Mouse (Mus musculus): Measurements from ENCODE around the gene Cnot11. TPM values are rescaled to one million over a fixed set of nuclear protein-coding genes. Genes with fewer than 3 reads are reported as not detected.
"Not testable (repeated sequence)": the region's sequence is repeated elsewhere in the genome, so short reads cannot be mapped to it uniquely, and the experiment has no call there.

Gene Cnot11
- polyA plus RNA-seq, 1 experiment from 2014 or later: 25.7 TPM

DNA sequence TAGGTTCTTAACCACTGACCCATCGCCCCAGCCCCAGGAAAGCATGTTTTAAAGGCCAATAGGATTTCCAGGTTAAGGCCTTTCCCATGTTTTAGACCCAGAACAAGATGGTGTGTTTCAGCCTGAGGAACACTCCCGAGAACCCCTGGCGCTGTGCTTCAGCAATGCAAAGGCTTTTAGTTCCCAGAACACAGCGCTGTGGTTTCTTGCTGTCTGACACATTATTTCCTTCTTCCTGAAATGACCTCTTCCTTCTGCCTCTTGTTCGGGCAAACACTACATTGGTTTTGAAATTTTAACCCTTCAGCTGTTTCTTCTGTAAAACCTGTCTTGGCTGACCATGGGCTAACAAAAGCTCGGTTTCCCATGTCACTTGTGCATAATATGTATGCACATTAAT lies 44.3 kb downstream of the Cnot11 start:
- Histone ChIP-seq H3K4me3 (ENCODE audit: low read depth, low read length) (no peak overlapping the region), H3K27ac (ENCODE audit: low read depth, low read length) (no peak overlapping the region), H3K9me3 (ENCODE audit: control insufficient read depth, low read length) (no peaks in the 10 kb centered on the region), H3K4me1 (replicated peaks; ENCODE audit: control insufficient read depth, insufficient read depth, low read length) (peaks cover 9% of the 10 kb centered on the region; the same call in 1 of the 2 replicates), H3K4me2 (ENCODE audit: low read depth, low read length, severe bottlenecking) (no peak overlapping the region), H3K27me3 (ENCODE audit: control insufficient read depth, insufficient read depth, low read length) (no peaks in the 10 kb centered on the region), H3K36me3 (ENCODE audit: control insufficient read depth, insufficient read depth, low read length) (no peaks in the 10 kb centered on the region), H3K9ac (ENCODE audit: low read length) (no peak overlapping the region)
- WGBS: 88% methylated on average over 6 of the region's 6 CpGs
- no peak for DNase-seq (ENCODE audit: low spot score)
- no peak for ATAC-seq (replicated peaks; ENCODE audit: low FRiP score)

DNA sequence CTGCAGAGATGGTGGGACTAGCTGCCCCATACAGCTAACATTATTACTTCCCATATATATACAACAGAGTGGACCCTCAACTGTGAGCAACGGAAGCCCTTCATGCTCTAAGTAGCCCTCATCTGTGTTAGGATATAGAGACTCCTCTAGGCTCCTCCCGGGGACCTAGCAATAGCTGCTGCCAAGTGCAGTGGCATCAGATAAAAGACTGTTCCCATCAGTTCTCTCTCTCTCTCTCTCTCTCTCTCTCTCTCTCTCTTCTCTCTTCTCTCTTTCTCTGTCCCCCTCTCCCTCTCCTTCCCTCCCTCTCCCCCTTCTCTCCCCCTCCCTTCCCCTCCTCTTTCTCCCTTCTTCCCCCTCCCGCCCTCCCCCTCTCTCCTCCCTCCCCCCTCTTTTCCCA lies 46.4 kb downstream of the Cnot11 start:
- peaks cover 5% of the 10 kb centered on the region; the same call in 1 of the 2 replicates for H3K4me1 ChIP-seq (replicated peaks; ENCODE audit: control insufficient read depth, insufficient read depth, low read length)
- DNase-seq (ENCODE audit: low spot score) (no peak), ATAC-seq (replicated peaks; ENCODE audit: low FRiP score) (no peak)
- no peak overlapping the region for H3K9ac ChIP-seq (ENCODE audit: low read length)
- H3K27ac ChIP-seq (ENCODE audit: low read depth, low read length): no peak overlapping the region
- 76% methylated on average over 2 of the region's 3 CpGs for WGBS
- H3K4me3 ChIP-seq (ENCODE audit: low read depth, low read length): no peak overlapping the region
- H3K27me3 ChIP-seq (ENCODE audit: control insufficient read depth, insufficient read depth, low read length): no peaks in the 10 kb centered on the region
- no peak overlapping the region for H3K4me2 ChIP-seq (ENCODE audit: low read depth, low read length, severe bottlenecking)
- H3K36me3 ChIP-seq (ENCODE audit: control insufficient read depth, insufficient read depth, low read length): no peaks in the 10 kb centered on the region
- no peaks in the 10 kb centered on the region for H3K9me3 ChIP-seq (ENCODE audit: control insufficient read depth, low read length)

GRCm38 (mm10) chr1:39583173-39583572 lies 48.4 kb downstream of the Cnot11 start:
- Histone ChIP-seq H3K27me3 (ENCODE audit: control insufficient read depth, insufficient read depth, low read length) (no peaks in the 10 kb centered on the region), H3K4me3 (ENCODE audit: low read depth, low read length) (no peak overlapping the region), H3K36me3 (ENCODE audit: control insufficient read depth, insufficient read depth, low read length) (no peaks in the 10 kb centered on the region), H3K4me2 (ENCODE audit: low read depth, low read length, severe bottlenecking) (no peak overlapping the region), H3K9me3 (ENCODE audit: control insufficient read depth, low read length) (no peaks in the 10 kb centered on the region), H3K9ac (ENCODE audit: low read length) (no peak overlapping the region), H3K4me1 (replicated peaks; ENCODE audit: control insufficient read depth, insufficient read depth, low read length) (no peaks in the 10 kb centered on the region), H3K27ac (ENCODE audit: low read depth, low read length) (no peak overlapping the region)
- 91% methylated on average over 9 of the region's 9 CpGs for WGBS
- ATAC-seq (replicated peaks; ENCODE audit: low FRiP score) (no peak), DNase-seq (ENCODE audit: low spot score) (no peak)

- ATAC-seq (replicated peaks; ENCODE audit: low FRiP score) (no peak), DNase-seq (ENCODE audit: low spot score) (no peak)
- Histone ChIP-seq H3K27me3 (ENCODE audit: control insufficient read depth, insufficient read depth, low read length) (no peaks in the 10 kb centered on the region), H3K27ac (ENCODE audit: low read depth, low read length) (no peak overlapping the region), H3K36me3 (ENCODE audit: control insufficient read depth, insufficient read depth, low read length) (no peaks in the 10 kb centered on the region), H3K4me2 (ENCODE audit: low read depth, low read length, severe bottlenecking) (no peak overlapping the region), H3K4me3 (ENCODE audit: low read depth, low read length) (no peak overlapping the region), H3K9me3 (ENCODE audit: control insufficient read depth, low read length) (no peaks in the 10 kb centered on the region), H3K9ac (ENCODE audit: low read length) (no peak overlapping the region), H3K4me1 (replicated peaks; ENCODE audit: control insufficient read depth, insufficient read depth, low read length) (no peaks in the 10 kb centered on the region)
- 94% methylated on average over 9 of the region's 9 CpGs for WGBS
These were observed 50.6 kb downstream of the Cnot11 start for GRCm38 (mm10) chr1:39585416-39585815.

DNA sequence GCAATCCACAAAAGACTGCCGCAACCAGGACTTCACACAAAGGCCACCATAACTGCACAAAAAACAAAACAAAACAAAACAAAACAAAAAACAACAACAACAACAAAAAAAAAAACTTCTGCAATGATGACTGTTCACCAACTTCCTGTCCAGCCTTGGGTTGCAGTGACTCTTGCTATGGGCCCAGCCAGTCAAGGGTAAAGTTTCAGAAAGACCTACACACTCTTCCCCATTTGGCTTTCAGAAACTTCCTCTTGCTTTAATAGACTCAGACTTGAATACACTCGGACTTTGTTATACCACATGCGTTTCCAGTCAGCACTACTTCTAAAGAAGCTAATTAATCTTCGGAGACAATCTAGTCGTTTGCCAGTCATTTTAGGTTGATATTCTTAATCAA lies 55.4 kb downstream of the Cnot11 start:
- 82% methylated on average over 5 of the region's 5 CpGs for WGBS
- Histone ChIP-seq H3K4me2 (ENCODE audit: low read depth, low read length, severe bottlenecking) (no peak overlapping the region), H3K4me1 (replicated peaks; ENCODE audit: control insufficient read depth, insufficient read depth, low read length) (no peaks in the 10 kb centered on the region), H3K4me3 (ENCODE audit: low read depth, low read length) (no peak overlapping the region), H3K36me3 (ENCODE audit: control insufficient read depth, insufficient read depth, low read length) (no peaks in the 10 kb centered on the region), H3K9ac (ENCODE audit: low read length) (no peak overlapping the region), H3K9me3 (ENCODE audit: control insufficient read depth, low read length) (no peaks in the 10 kb centered on the region), H3K27ac (ENCODE audit: low read depth, low read length) (no peak overlapping the region), H3K27me3 (ENCODE audit: control insufficient read depth, insufficient read depth, low read length) (no peaks in the 10 kb centered on the region)
- DNase-seq (ENCODE audit: low spot score) (no peak), ATAC-seq (replicated peaks; ENCODE audit: low FRiP score) (no peak)

DNA sequence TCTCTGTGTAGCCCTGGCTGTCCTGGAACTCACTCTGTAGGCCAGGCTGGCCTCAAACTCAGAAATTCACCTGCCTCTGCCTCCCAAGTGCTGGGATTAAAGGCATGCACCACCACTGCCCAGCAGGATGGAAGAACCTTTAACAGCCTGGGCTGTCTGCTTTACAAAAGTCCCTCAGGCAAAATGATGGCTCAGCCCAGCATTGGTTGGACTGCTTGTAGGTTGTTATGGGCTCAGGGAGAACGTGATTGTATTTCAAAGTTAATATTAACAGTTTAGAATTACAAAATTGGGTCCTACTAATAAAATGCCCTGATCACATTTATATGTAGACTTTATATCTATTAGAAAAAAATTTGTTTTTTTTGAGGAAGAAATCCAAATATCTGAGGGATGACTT lies 56.8 kb downstream of the Cnot11 start:
- DNase-seq (ENCODE audit: low spot score); H3K4me1 ChIP-seq (replicated peaks; ENCODE audit: control insufficient read depth, insufficient read depth, low read length); H3K27me3 ChIP-seq (ENCODE audit: control insufficient read depth, insufficient read depth, low read length); H3K4me2 ChIP-seq (ENCODE audit: low read depth, low read length, severe bottlenecking); H3K27ac ChIP-seq (ENCODE audit: low read depth, low read length); H3K4me3 ChIP-seq (ENCODE audit: low read depth, low read length); H3K36me3 ChIP-seq (ENCODE audit: control insufficient read depth, insufficient read depth, low read length); H3K9me3 ChIP-seq (ENCODE audit: control insufficient read depth, low read length); ATAC-seq (replicated peaks; ENCODE audit: low FRiP score); H3K9ac ChIP-seq (ENCODE audit: low read length): not testable (repeated sequence)
- WGBS: 81% methylated on average over 1 of the region's 1 CpGs

DNA sequence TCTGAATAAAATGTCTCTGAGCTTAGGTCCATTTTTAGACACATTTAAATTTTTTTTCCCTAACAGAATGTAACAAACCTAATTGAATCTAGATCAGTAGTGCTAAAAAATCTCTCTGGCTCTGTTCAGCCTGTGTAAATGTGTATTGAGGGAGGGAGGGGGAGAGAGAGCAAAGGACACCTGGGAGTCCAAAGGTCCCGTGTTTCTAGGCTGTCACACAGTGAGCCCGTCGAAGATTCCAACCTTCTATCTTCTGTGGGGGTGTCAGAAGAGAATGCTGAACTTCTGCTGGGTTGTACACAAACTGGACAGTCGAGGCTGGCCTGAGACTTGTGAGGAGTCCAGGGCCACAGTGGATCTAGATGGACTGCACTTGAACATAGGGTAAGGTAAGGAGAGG lies 57.3 kb downstream of the Cnot11 start:
- Histone ChIP-seq H3K27ac (ENCODE audit: low read depth, low read length) (no peak overlapping the region), H3K9ac (ENCODE audit: low read length) (no peak overlapping the region), H3K4me3 (ENCODE audit: low read depth, low read length) (no peak overlapping the region), H3K4me1 (replicated peaks; ENCODE audit: control insufficient read depth, insufficient read depth, low read length) (no peaks in the 10 kb centered on the region), H3K4me2 (ENCODE audit: low read depth, low read length, severe bottlenecking) (no peak overlapping the region), H3K36me3 (ENCODE audit: control insufficient read depth, insufficient read depth, low read length) (no peaks in the 10 kb centered on the region), H3K27me3 (ENCODE audit: control insufficient read depth, insufficient read depth, low read length) (no peaks in the 10 kb centered on the region), H3K9me3 (ENCODE audit: control insufficient read depth, low read length) (no peaks in the 10 kb centered on the region)
- WGBS: 82% methylated on average over 4 of the region's 4 CpGs
- ATAC-seq (replicated peaks; ENCODE audit: low FRiP score): no peak
- no peak for DNase-seq (ENCODE audit: low spot score)

DNA sequence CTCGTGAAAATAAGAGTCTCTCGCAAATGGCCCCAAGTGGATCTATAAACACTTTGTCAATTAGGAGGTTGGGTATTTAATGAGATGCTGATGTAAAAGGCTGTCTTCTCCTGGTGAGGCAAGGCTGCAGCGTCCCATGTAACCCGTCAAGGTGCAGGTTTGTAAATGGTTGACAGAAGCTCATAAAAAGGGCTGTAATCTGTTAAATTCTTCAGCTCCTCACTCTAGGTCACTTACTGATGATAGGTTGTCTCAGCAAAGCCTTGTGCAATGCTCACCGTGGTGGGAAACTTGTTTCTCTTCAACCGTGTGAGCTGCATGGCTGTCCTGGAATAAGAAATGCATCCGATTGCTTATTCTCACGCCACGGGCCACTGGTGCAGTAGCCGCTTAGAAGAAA lies 59.0 kb downstream of the Cnot11 start:
- no peak overlapping the region for H3K4me3 ChIP-seq (ENCODE audit: low read depth, low read length)
- no peak for ATAC-seq (replicated peaks; ENCODE audit: low FRiP score)
- H3K27me3 ChIP-seq (ENCODE audit: control insufficient read depth, insufficient read depth, low read length): no peaks in the 10 kb centered on the region
- WGBS: 85% methylated on average over 10 of the region's 10 CpGs
- no peak overlapping the region for H3K9ac ChIP-seq (ENCODE audit: low read length)
- H3K27ac ChIP-seq (ENCODE audit: low read depth, low read length): no peak overlapping the region
- peak; percentile 13 for DNase-seq (ENCODE audit: low spot score)
- no peaks in the 10 kb centered on the region for H3K36me3 ChIP-seq (ENCODE audit: control insufficient read depth, insufficient read depth, low read length)
- H3K4me2 ChIP-seq (ENCODE audit: low read depth, low read length, severe bottlenecking): no peak overlapping the region
- no peaks in the 10 kb centered on the region for H3K9me3 ChIP-seq (ENCODE audit: control insufficient read depth, low read length)
- H3K4me1 ChIP-seq (replicated peaks; ENCODE audit: control insufficient read depth, insufficient read depth, low read length): no peaks in the 10 kb centered on the region
